Mouse (Mus musculus) left cerebral cortex, postnatal 10 days (tissue): ENCODE measurements around the gene Gm21988. TPM values are rescaled to one million over a fixed set of nuclear protein-coding genes. Genes with fewer than 3 reads are reported as not detected.

Source experiments
- DNase-seq, 2 experiments: peaks; one replicate each; pipeline ENCODE4 v3.0.0; 2021 to 2022; ENCODE audit warnings: low spot score in 2 of 2, mixed read lengths in 1 of 2; ENCODE audit errors: extremely low spot score in 1 of 2
- intact Hi-C: fragments of 180-260 bp; cut with DNase I; formaldehyde crosslinking; loops from one replicate; pipeline ENCODE4 v1.15.1; 2025
- total RNA-seq, 2 experiments: library from RNA; stranded (reverse); gene quantifications; 2 replicates each; pipeline ENCODE4 v1.2.3; 2021

Gene Gm21988
- total RNA-seq, 2 experiments from 2014 or later = 6.0 to 8.7 TPM

- intact Hi-C loops = no loop called here
- DNase-seq = peak in 1 of 2 experiments; percentile 41
Measured at GRCm38 (mm10) chr11:70221603-70222500, 17.8 kb downstream of the Gm21988 start.

DNA sequence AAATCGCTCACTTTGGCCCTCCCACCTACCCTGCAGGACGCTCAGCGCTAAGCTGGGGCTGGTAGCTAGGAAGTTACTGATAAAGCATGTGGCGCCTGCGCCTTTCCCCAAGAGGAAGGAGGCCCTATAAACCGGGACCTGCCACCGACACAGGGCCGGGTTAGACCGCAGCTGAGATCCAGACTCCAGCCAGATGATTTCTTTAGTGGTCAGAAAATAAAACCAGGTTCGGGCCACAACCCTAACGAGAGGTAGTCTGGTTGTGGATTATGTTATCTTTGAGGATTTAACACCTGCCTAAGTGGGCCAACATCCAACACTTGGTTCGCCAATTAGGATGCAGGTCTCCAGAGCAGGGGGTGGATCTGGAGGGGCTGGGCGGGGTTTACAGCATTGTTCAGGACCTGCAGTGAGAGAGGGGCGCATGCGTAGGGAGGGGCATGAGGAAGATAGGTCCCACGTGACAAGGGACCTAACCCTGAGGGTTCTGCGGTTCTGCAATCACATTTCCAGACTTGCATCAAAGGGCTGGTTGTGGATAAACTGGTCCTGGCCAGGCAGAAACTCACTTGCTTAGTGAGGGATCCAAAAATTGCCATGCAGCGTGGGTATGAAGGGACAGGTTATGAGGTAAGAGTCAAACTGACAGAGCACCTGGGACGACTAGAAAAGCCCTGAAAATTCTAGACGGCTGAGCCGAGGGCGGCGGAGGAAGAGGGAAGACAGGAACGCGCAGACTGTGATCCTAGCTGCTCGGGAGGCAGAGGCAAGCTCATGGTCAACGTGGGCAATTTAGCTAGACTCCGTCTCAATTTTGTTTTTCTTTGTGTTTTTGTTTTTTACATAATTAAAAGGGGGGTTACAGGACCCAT, 18.7 kb downstream of the Gm21988 start, which contains the start of gene Slc16a13:
Gene Slc16a13, minus strand, starts transcription at position 334 of the 872 bp plus-strand sequence.
- intact Hi-C loops = no loop called here

GRCm38 (mm10) chr11:70220323-70220722, 19.3 kb downstream of the Gm21988 start:
- intact Hi-C loops = no loop called here
- peak in 1 of 2 experiments; percentile 63 for DNase-seq

More for the DNA sequence above, 18.7 kb downstream of the Gm21988 start, which contains the start of gene Slc16a13:
- DNase-seq = peak; percentile 95 to 98

DNA sequence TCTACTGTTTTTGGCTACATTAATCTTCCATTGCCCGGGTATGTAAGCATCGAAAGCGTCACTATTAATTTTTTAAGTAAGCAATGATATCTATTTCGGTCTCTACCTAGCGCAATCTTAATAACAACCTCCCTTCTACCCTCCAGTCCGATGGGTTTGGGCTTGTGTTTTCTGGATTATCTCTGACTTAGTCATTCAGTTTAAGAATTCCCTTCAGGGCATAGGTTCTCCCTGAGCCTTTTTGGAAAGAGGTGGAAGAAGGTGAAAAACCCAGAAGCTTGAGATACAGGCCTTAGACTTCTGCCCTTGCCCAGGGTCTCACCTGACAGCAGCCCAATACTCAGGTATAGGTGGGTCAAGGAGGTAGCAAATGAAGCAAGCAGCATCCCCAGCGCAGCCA, 19.8 kb downstream of the Gm21988 start:
- no peak for DNase-seq
- intact Hi-C loops = loop anchor here (10.0 kb wide), 1 partner anchor 285 kb away; the partner anchor contains the start of gene Ybx2

DNA sequence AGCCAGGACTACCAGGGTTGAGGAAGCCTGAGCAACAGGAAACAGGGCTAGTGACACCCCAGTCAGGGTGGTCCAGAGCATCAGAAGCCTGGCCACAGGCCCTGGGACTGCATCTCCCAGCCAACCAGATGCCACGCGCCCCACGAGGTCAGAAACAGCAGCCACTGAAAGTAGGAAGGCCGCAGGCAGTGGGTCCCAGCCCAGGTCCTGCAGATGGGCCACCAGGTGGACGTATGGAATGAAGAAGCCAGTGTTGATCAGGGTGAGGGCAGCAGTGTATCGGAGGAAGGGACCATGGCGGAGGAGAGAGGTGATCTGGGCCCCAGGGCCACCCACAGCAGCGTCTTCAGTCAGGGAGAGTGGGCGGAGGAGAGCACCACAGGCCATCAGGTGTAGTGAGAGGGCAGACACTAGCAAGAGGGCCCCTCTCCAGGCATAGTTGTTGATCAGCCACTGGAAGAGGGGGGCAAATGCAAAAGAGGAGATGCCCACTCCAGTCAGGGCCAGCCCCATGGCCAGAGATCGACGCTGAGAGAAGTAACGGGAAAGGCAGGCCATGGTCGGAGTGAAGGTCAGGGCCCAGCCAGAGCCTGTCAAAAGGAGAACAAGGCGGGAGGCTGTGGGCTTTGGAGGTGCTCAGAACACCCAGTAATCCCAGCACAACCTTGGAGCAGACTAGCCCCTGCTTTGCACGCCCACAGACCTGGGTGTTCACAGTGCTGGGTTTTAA, 20.7 kb downstream of the Gm21988 start:
- no peak for DNase-seq
- intact Hi-C loops = loop anchor here (10.0 kb wide), 1 partner anchor 284 kb away; the partner anchor contains the start of gene Ybx2

DNA sequence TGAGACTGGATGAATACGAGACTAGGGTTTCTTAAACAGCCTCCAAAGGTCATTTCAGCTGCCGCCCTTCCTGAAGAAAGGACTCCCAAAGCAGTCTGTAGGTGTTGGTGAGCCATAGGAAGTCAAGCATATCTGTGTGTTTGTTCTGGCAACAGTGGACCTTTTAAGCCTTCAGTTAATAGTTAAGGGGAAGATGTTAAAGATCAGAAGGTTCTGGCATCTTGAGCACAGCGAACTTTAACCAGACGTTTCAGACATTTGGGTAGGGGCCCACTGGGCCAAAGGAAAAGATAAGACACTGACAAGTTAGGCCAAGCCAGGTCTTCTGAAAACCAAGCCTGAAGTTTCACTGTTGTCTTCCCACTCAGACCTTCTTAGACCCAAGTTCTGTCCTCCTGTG, 21.6 kb downstream of the Gm21988 start:
- intact Hi-C loops = loop anchor here (10.0 kb wide), 1 partner anchor 283 kb away; the partner anchor contains the start of gene Ybx2
- DNase-seq = no peak

- intact Hi-C loops = loop anchor here (10.0 kb wide), 1 partner anchor 281 kb away; the partner anchor contains the start of gene Ybx2
- DNase-seq = no peak
Measured at GRCm38 (mm10) chr11:70216103-70216502, 23.5 kb downstream of the Gm21988 start.

DNA sequence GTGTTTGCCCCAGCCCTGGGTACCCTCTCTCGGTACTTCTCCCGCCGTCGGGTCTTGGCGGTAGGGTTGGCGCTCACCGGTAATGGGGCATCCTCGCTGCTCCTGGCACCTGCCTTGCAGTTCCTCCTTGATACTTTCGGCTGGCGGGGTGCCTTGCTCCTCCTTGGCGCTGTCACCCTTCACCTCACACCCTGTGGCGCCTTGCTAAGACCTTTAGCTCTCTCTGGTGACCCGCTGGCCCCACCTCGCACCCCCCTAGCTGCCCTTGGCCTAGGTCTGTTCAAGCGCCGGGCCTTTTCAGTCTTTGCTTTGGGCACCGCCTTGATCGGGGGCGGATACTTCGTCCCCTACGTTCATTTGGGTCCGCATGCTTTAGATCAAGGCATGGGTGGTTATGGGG, 24.3 kb downstream of the Gm21988 start:
- intact Hi-C loops = loop anchor here (10.0 kb wide), 1 partner anchor 280 kb away; the partner anchor contains the start of gene Ybx2
- peak in 1 of 2 experiments; percentile 50 for DNase-seq

DNA sequence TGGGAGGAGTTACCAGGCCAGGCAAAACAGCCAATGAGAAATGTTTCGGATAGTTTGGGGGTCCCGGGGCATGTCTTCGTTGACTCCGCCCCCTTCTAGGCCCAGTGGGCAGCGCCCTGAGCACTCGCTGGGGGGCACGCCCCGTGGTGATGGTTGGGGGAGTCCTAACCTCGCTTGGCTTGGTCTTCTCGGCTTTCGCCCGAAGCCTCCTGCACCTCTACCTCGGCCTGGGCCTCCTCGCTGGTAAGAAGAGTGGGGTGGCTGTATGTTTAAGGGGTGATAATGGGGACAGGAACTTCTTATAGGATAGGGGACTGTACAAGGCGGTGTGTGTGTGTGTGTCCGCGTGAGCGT, 24.8 kb downstream of the Gm21988 start:
- intact Hi-C loops = loop anchor here (10.0 kb wide), 1 partner anchor 280 kb away; the partner anchor contains the start of gene Ybx2
- peak in 1 of 2 experiments; percentile 54 for DNase-seq

- DNase-seq = peak in 1 of 2 experiments; percentile 66
- intact Hi-C loops = loop anchor here (10.0 kb wide), 1 partner anchor 280 kb away; the partner anchor contains the start of gene Ybx2
Measured at GRCm38 (mm10) chr11:70214191-70214855, 25.3 kb downstream of the Gm21988 start.

DNA sequence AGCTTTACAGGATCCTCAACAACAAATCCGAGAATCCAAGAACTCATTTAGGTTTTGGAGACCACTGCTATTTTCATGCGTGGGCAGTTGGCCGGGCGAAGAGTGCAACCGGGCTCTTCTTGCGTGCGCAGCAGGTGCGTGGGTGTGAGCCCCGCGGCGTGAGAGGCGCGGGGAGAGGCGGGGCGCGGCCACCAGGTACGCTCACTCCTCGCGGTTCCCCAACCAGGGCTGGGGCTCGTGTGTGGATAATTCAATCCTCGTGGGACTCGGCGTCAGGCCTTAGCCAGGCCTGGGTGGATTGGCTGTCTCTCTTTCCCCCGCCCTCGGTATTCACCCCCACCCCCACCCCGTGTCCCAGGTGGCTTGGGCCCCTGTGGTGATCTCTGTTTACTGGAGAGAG, 25.9 kb downstream of the Gm21988 start:
- intact Hi-C loops = loop anchor here (2.0 to 10.0 kb wide), 3 partner anchors 139 to 279 kb away; partner anchors contain the start of genes Asgr1 and Ybx2
- DNase-seq = peak in 1 of 2 experiments; percentile 74

DNA sequence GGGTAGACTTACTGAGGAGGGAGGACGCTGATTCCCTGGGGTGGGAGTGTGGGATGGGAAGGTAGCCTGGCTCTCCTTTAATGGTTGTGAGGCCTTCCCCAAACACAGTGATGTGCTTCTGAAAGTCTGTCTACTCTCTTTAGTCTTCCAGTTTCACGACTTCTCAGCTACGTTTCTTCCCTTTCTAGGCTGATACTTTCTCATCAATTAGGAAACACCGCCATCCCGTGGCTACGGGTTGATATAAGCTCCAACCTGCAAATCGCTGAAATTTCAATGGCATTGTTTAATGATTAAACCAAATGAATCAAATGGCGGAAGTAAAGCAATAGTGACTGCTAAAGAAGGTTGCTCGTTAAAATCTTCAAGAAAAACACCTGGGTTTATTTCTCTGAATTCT, 26.7 kb downstream of the Gm21988 start:
- intact Hi-C loops = loop anchor here (2.0 to 10.0 kb wide), 3 partner anchors 138 to 278 kb away; partner anchors contain the start of genes Asgr1 and Ybx2
- DNase-seq = peak in 1 of 2 experiments; percentile 69

GRCm38 (mm10) chr11:70212423-70212822, 27.2 kb downstream of the Gm21988 start, which contains the start of gene Slc16a11:
TSS of gene Slc16a11 (plus strand) at chr11:70212752.
- intact Hi-C loops = loop anchor here (2.0 to 10.0 kb wide), 3 partner anchors 138 to 278 kb away; partner anchors contain the start of genes Asgr1 and Ybx2
- DNase-seq = no peak

- intact Hi-C loops = loop anchor here (2.0 to 10.0 kb wide), 3 partner anchors 137 to 277 kb away; partner anchors contain the start of genes Asgr1 and Ybx2
- no peak for DNase-seq
Measured at GRCm38 (mm10) chr11:70211972-70212371, 27.7 kb downstream of the Gm21988 start.

GRCm38 (mm10) chr11:70210681-70211080, 28.9 kb downstream of the Gm21988 start:
- intact Hi-C loops = loop anchor here (10.0 kb wide), 1 partner anchor 276 kb away; the partner anchor contains the start of gene Ybx2
- no peak for DNase-seq

DNA sequence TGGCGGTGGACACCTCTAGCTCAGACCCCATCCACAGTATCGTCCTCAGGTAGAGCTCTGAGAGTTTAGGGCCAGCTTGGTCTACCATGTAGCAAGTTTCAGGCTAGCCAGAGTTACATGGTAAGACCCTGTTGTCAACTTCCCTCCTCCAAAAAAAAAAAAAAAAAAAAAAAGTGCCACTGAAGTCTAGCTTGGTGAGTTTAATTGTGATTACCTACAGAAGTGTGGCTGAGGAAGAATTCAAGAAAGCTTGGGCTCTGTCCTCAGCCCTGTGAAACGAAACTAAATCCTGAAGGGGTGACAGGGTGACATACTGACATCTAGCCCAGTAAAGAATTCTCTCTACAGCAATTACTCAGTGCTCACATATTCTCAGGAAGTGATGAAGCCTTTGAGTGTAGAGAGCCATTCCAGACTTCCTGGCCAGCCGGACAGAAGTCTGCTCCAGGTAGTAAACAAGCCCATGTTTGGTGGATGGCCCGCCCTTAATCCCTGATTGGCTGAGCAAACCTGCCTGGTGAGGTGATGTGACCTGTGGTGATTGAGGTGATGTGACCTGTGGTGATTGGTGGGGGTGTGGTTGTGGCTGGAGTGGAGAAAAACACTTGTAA, 30.7 kb downstream of the Gm21988 start:
- DNase-seq = no peak
- intact Hi-C loops = no loop called here

DNA sequence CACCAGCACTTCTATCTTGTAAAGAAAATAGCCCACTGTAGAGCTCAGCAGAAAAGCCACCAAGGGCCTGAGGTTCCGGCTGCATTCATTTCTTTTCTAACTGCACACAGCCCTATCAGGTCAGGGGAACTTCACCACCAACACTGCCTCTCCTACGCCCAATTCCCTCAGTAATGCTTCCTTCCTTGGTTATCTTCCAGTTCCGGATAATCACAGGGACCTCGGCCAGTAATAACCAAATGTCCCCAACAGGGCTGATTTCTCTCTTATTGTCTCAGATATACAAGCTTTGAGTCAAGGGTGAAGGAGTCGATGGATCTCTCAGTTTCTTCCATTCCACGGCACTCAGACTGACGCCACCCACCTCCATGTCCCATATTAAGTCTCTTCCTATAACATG, 32.3 kb downstream of the Gm21988 start:
- DNase-seq = no peak
- intact Hi-C loops = no loop called here
